Mouse (Mus musculus) heart, embryonic 16.5 days (tissue): ENCODE results near the gene Ddah1. TPM values are rescaled to one million over a fixed set of nuclear protein-coding genes. Genes with fewer than 3 reads are reported as not detected.

ENCODE experiments used
- ATAC-seq: fragments of 200-750 bp; cut with Nextera tagmentation; replicated peaks from 2 replicates; pipeline ENCODE4 v1.8.0; 2017; ENCODE audit warnings: moderate number of reproducible peaks; ENCODE audit not compliant: insufficient read depth, low FRiP score; ENCODE audit errors: extremely low read depth
- H3K27ac ChIP-seq: fragments of 300-500 bp; sonication (generic); 2 replicates; pipeline ENCODE4 v1.5.1; 2014; ENCODE audit warnings: mild to moderate bottlenecking, low read length, control low read depth, moderate library complexity
- H3K27me3 ChIP-seq: fragments of 300-500 bp; sonication (generic); 2 replicates; pipeline ENCODE4 v1.6.1; 2014; ENCODE audit warnings: low read length, mixed read lengths; ENCODE audit not compliant: control insufficient read depth, insufficient read depth
- H3K36me3 ChIP-seq: fragments of 300-500 bp; sonication (generic); 2 replicates; pipeline ENCODE4 v1.6.1; 2014; ENCODE audit not compliant: control insufficient read depth, insufficient read depth
- H3K4me1 ChIP-seq: fragments of 300-500 bp; sonication (generic); 2 replicates; pipeline ENCODE4 v1.6.1; 2014; ENCODE audit warnings: low read length, mixed read lengths; ENCODE audit not compliant: control insufficient read depth, insufficient read depth
- H3K4me2 ChIP-seq: fragments of 300-500 bp; sonication (generic); 2 replicates; pipeline ENCODE4 v1.6.1; 2014; ENCODE audit warnings: low read depth, mild to moderate bottlenecking, control low read depth, low read length
- H3K4me3 ChIP-seq: fragments of 300-500 bp; sonication (generic); 2 replicates; pipeline ENCODE4 v1.5.1; 2014; ENCODE audit warnings: mild to moderate bottlenecking, control low read depth, low read length
- H3K9ac ChIP-seq: fragments of 300-500 bp; sonication (generic); 2 replicates; pipeline ENCODE4 v1.6.1; 2014; ENCODE audit warnings: low read length, control low read depth
- H3K9me3 ChIP-seq: fragments of 300-500 bp; sonication (generic); replicated peaks from 2 replicates; pipeline ENCODE4 v1.6.1; 2016; ENCODE audit warnings: low read length; ENCODE audit not compliant: control insufficient read depth
- WGBS: fragments of 180-500 bp; shearing (Covaris S2); extraction: QIAGEN DNeasy Blood & Tissue Kit; methylation state at CpG from one replicate; pipeline ENCODE4 v1.1.7; 2014; 5-methylcytosine and 5-hydroxymethylcytosine counted together
- polyA plus RNA-seq: library from polyadenylated mRNA; unstranded; fragments of >200 nt; fragmentation: Nextera tagmentation; extraction: Ambion mirVana; gene quantifications from 2 replicates; pipeline ENCODE4 v1.2.1, GENCODE M21; 2015

The Ddah1 gene
- polyA plus RNA-seq, 1 experiment from 2014 or later, result 17.4 TPM

DNA sequence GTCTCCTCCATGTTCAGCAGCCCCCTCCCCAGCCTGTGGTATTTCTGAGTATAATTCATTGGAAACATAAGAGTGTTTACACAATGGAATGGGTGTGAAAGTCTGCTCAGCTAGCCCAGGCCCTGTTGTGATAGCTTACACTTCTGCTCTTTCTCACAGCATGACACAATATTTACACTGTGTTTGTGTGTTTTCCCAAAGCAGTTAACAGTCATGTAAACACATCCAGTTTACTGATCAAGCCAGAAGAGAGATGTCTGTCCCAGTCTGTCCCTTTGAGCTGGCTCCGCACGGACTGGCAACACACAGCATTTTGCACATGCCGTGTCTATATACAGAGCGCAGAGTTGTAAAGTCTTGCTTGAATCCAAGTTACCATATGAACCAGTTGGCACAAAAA is 32.2 kb downstream of the Ddah1 start:
- H3K9ac ChIP-seq, result no peak overlapping the region
- no peaks in the 10 kb centered on the region for H3K36me3 ChIP-seq
- no peak overlapping the region for H3K27ac ChIP-seq
- no peak overlapping the region for H3K4me2 ChIP-seq
- H3K27me3 ChIP-seq, result no peaks in the 10 kb centered on the region
- H3K4me3 ChIP-seq, result no peak overlapping the region
- peaks cover 4% of the 10 kb centered on the region for H3K4me1 ChIP-seq
- no peak for ATAC-seq
- 85% methylated on average over 4 of the region's 4 CpGs for WGBS
- 0 out of 2 replicates have a peak, but pooled peaks cover 2% of the 10 kb centered on the region for H3K9me3 ChIP-seq

DNA sequence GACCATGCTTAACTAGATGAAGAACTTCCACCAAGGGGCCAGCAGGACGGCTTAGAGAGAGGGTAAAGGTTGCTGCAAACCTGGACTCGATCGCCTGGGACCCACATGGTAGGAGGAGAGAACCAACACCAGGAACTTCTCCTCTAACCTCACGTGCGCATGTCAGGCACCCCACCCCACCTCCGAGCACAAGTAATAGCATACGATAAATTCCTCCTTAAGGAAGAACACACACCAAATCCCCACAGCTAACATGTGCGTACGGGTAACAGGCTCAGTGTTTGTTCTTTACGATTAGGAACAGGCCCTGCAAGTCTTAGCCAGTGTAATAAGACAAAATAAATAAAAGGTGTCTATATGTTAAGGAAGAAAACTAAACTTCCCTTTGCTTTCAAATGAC is 35.9 kb downstream of the Ddah1 start:
- Histone ChIP-seq H3K4me1 (peaks cover 14% of the 10 kb centered on the region), H3K4me3 (no peak overlapping the region), H3K4me2 (no peak overlapping the region), H3K9me3 (0 out of 2 replicates have a peak, but pooled peaks cover 2% of the 10 kb centered on the region), H3K27me3 (no peaks in the 10 kb centered on the region), H3K36me3 (no peaks in the 10 kb centered on the region), H3K9ac (no peak overlapping the region), H3K27ac (no peak overlapping the region)
- no peak for ATAC-seq
- WGBS, result 90% methylated on average over 10 of the region's 10 CpGs

- WGBS, result 83% methylated on average over 7 of the region's 7 CpGs
- no peak for ATAC-seq
- Histone ChIP-seq H3K27ac (no peak overlapping the region), H3K27me3 (no peaks in the 10 kb centered on the region), H3K9ac (no peak overlapping the region), H3K4me2 (no peak overlapping the region), H3K36me3 (no peaks in the 10 kb centered on the region), H3K4me1 (peaks cover 11% of the 10 kb centered on the region), H3K4me3 (no peak overlapping the region), H3K9me3 (0 out of 2 replicates have a peak, but pooled peaks cover 2% of the 10 kb centered on the region)
Observed at GRCm38 (mm10) chr3:145795896-145796295, 37.4 kb downstream of the Ddah1 start.

DNA sequence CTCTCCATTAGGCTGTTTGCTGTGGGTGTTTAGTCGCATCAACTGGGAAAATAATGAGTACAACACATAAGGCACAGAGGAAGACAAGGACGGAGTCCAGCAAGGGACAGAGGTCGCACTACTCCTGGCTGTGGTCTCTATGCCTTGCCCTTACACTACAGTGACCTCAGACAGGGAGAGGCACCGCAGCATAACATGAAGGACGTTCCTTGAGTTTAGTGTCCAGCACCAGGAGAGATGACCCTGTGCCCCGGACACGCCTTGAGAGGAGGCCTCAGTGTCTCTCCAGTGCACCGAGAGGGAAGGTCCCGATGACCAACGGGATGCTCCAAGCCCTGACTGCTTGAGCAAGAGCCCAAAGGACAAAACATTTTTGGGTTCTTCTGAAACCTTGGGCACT is 39.6 kb downstream of the Ddah1 start:
- H3K9ac ChIP-seq, result no peak overlapping the region
- no peak overlapping the region for H3K4me3 ChIP-seq
- H3K36me3 ChIP-seq, result no peaks in the 10 kb centered on the region
- no peak for ATAC-seq
- 61% methylated on average over 10 of the region's 10 CpGs for WGBS
- H3K4me2 ChIP-seq, result no peak overlapping the region
- H3K27me3 ChIP-seq, result no peaks in the 10 kb centered on the region
- H3K27ac ChIP-seq, result peak overlapping the region; percentile 44; the same call in 1 of the 2 replicates
- H3K4me1 ChIP-seq, result peaks cover 11% of the 10 kb centered on the region
- H3K9me3 ChIP-seq, result 0 out of 2 replicates have a peak, but pooled peaks cover 2% of the 10 kb centered on the region

GRCm38 (mm10) chr3:145798751-145799188 is 40.3 kb downstream of the Ddah1 start:
- Histone ChIP-seq H3K9me3 (0 out of 2 replicates have a peak, but pooled peaks cover under 1% of the 10 kb centered on the region), H3K27me3 (no peaks in the 10 kb centered on the region), H3K27ac (no peak overlapping the region), H3K4me2 (peak overlapping the region; percentile 30; the same call in 1 of the 2 replicates), H3K4me1 (peaks cover 11% of the 10 kb centered on the region), H3K9ac (no peak overlapping the region), H3K36me3 (no peaks in the 10 kb centered on the region), H3K4me3 (no peak overlapping the region)
- ATAC-seq, result peak; percentile 76
- WGBS, result 6% methylated on average over 6 of the region's 6 CpGs

DNA sequence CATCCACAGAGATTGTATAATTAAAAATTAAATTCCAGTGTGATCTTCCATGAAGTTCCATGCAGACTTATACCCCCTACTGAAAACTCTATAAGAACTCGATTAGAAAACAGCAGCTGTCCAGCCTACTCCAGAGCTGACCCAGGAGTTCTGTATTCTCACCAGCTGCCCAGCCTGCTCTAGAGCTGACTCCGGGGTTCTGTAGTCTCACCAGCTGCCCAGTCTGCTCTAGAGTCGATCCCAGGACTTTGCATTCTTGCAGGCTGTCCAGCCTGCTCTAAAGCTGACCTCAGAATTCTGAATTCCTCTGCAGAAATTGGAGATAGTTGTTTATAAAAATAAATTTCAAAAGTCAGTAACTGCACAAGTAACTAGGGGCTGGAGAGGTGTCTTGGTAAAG is 40.9 kb downstream of the Ddah1 start:
- H3K4me1 ChIP-seq, result peaks cover 11% of the 10 kb centered on the region
- H3K36me3 ChIP-seq, result no peaks in the 10 kb centered on the region
- H3K4me3 ChIP-seq, result no peak overlapping the region
- H3K9me3 ChIP-seq, result no peaks in the 10 kb centered on the region
- no peak overlapping the region for H3K27ac ChIP-seq
- no peaks in the 10 kb centered on the region for H3K27me3 ChIP-seq
- no peak overlapping the region for H3K4me2 ChIP-seq
- no peak overlapping the region for H3K9ac ChIP-seq
- ATAC-seq, result no peak
- WGBS, result 32% methylated on average over 3 of the region's 3 CpGs

DNA sequence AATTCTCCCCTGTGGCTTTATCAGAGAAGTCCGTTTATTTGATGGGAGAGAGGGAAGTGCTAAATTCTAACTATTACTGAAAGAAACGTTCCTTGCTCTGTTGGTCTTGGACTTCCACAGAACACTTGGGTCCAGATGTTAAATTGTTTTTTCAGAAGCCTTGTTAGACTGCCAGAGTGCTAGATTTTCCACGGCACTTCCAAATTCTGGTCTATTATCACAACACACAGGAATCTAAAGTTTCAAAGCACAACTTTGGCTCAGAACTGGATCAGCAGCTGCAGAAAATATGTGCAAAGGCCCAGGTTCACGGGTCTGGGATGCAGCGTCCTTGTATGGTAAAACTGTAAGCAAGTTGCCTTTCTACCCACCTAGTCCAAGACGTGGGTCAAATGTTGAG is 43.6 kb downstream of the Ddah1 start:
- Histone ChIP-seq H3K9me3 (no peaks in the 10 kb centered on the region), H3K27me3 (no peaks in the 10 kb centered on the region), H3K4me3 (no peak overlapping the region), H3K4me2 (no peak overlapping the region), H3K36me3 (no peaks in the 10 kb centered on the region), H3K4me1 (peaks cover 11% of the 10 kb centered on the region), H3K9ac (no peak overlapping the region), H3K27ac (no peak overlapping the region)
- WGBS, result 56% methylated on average over 6 of the region's 6 CpGs
- no peak for ATAC-seq

- H3K36me3 ChIP-seq, result no peaks in the 10 kb centered on the region
- no peaks in the 10 kb centered on the region for H3K4me1 ChIP-seq
- H3K9me3 ChIP-seq, result no peaks in the 10 kb centered on the region
- no peak overlapping the region for H3K4me2 ChIP-seq
- H3K4me3 ChIP-seq, result no peak overlapping the region
- no peak for ATAC-seq
- no peak overlapping the region for H3K9ac ChIP-seq
- H3K27me3 ChIP-seq, result no peaks in the 10 kb centered on the region
- H3K27ac ChIP-seq, result no peak overlapping the region
- WGBS, result 59% methylated on average over 4 of the region's 4 CpGs
Observed at GRCm38 (mm10) chr3:145805848-145806247, 47.4 kb downstream of the Ddah1 start.

- no peak overlapping the region for H3K9ac ChIP-seq
- WGBS, result 45% methylated on average over 5 of the region's 5 CpGs
- H3K36me3 ChIP-seq, result no peaks in the 10 kb centered on the region
- no peak overlapping the region for H3K27ac ChIP-seq
- H3K9me3 ChIP-seq, result no peaks in the 10 kb centered on the region
- no peaks in the 10 kb centered on the region for H3K4me1 ChIP-seq
- H3K27me3 ChIP-seq, result no peaks in the 10 kb centered on the region
- H3K4me2 ChIP-seq, result no peak overlapping the region
- H3K4me3 ChIP-seq, result no peak overlapping the region
- no peak; the same call in 1 of the 2 replicates for ATAC-seq
Observed at GRCm38 (mm10) chr3:145806502-145806901, 48.0 kb downstream of the Ddah1 start.
